Mouse (Mus musculus) yolk sac, embryonic 10.5 days (tissue): Measurements from ENCODE around the gene Sorl1.
A peak's percentile ranks its signal among the peaks of the same experiment; 100 is the strongest.

Experiments used
- DNase-seq: peaks from one replicate; pipeline ENCODE4 v3.0.0-alpha.2; 2017; ENCODE audit warnings: low spot score

Sorl1 gene

DNA sequence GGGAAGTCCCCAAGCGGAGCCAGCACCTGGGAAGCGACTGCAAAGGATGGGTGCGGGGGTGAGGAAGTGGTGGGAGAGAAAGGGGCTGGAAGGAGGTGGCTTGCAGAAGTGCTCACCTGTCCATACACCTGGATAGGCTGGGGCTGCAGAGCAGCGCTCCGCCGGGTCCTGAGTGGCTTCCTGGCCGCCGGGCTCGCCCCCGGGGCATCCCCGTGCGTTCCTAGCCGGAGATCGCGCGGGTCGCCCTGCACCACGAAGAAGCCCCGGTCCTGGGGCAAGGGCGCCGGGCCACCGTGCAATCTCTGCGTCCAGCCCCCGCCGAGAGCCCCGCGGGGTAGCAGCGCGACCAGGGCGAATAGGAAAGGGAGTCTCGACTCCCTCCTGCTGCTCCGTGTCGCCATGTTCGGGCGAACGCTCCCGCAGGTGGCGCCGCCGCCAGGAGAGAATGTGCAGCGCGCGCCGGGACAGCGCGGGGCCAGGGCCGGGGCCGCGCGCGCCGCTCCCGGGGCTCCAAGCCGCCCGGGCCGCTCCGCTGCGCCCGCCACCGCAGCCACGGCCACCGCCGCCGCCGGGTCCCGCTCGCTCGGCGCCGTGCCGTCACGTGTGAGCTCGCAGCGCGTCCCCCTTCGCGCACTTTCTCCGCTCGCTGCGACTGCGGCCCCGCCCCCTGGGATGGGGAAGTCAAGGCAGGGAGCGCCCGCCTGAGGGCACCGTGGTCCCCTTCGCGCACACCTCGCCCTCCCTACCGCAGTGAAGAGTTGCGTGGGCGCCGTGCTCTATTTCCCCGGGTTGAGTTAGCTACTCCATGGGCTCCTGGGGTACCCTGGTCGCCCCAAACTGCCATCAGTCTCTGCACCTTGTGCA is at the start of gene Sorl1:
Gene Sorl1, minus strand, starts transcription at position 585 of the 864 bp plus-strand sequence.
- DNase-seq, result peak; percentile 65

- no peak for DNase-seq
Observed at GRCm38 (mm10) chr9:42173781-42174180, 49.7 kb upstream of the Sorl1 start.

DNA sequence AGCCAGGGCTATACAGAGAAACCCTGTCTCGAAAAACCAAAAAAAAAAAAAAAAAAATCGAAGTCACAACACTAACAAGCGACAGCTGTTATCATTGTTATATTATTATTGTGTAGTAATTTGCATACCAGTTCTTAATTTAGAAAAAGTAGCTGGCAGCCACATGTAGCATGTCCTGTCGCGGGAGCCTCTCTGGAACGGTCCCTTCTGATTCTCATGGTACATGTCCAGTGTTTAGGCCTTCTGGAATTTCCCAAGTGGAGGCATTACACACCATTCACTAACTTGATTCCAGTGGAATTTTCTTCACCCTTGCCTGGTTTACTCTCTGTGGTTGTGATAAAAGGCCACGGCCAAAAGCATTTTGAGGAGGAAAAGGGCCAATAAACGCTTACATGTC is 45.4 kb upstream of the Sorl1 start:
- no peak for DNase-seq

DNA sequence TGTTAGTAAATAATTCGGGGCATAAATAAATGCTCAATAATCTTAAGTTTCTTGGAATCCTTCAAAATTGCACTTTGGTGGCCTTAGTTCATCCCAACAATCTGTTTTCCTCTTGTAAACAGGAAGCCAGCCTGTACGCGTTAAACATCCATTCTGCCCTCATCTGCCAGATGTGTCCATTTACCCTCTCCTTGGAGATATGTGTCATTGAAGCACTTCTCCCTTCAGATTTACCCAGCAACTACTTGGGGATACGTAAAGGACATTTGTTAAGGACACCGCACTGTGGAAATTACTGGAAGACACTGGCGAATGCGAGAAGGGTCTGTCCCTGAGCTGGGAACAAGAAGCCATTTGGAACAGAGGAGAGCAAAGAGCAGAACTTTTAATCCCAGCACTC is 44.9 kb upstream of the Sorl1 start:
- DNase-seq, result no peak

DNA sequence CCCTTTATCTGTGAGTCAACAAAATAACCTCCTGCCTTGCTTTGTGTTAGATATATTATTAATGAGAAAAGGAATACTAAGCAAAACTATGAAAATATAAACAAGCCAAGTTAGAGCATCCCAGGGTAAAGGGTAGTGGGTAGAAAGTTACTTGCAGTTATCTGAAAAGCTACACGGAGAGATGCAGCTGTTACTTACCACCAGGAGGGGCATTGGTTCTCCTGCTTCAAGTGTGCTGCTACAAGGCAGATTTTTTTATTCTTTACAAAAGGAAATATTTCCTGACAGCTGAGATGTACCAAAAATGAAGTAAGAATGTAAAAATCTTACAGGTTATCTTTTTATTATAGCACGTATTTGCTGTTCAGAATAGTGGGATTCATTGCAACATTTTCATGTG is 40.8 kb upstream of the Sorl1 start:
- no peak for DNase-seq

DNA sequence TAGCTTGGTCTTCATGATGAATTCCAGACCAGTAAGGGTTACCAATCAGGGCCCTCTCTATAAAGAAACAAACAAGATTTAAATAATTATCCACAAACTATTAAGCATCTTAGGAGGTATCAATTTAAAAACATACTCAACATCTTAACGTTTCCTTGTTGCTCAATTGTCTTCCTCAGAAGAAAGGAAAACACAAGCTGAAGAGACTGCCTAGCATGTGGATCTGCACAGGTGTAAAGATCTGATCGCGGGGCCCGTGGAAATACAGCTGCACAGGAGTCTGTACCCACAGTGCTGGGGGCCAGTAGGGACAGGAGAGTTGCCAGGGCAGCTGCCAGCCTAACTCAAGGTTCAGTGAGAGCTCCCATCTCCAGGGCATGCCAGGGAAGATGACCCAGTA is 38.9 kb upstream of the Sorl1 start:
- no peak for DNase-seq

GRCm38 (mm10) chr9:42159376-42159775 is 35.3 kb upstream of the Sorl1 start:
- no peak for DNase-seq

- DNase-seq, result no peak
Observed at GRCm38 (mm10) chr9:42158652-42159051, 34.6 kb upstream of the Sorl1 start.

DNA sequence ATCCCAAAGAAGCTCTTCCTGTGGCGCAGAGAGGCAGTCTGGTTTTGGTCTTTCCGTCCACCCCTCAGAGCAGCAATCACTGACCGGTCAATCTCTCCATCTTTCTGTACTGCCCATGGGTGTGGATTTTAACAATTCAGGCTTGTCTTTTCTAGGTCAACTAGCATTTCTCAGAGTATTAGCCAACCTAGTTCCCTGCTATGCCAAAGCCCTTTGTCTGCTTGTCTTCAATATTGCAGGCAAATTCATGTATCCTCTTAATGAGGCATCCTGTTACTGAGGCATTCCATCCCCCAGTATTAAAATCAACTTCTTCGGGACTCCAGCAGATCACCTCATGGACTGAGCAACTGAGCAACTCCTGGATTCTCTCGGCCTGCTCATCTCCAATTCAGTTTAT is 33.9 kb upstream of the Sorl1 start:
- no peak for DNase-seq

DNA sequence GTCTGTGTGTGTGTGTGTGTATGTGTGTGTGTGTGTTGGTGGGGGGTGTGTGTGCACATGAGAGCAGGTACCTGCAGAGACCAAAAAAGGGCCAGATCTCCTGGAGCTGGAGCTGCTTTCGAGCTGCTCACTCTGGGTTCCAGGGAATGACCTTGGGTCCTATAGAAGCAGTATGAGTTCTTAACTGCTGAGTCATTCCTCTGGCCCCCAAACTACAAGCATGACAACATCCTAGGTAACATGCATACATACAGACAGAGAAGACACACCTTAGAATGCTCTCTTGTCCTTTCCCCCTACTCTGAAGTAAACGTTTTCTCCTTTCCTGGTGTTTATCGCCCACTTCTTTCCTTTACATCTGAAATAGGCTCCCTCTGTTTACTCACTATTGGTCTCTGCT is 32.5 kb upstream of the Sorl1 start:
- DNase-seq, result no peak

DNA sequence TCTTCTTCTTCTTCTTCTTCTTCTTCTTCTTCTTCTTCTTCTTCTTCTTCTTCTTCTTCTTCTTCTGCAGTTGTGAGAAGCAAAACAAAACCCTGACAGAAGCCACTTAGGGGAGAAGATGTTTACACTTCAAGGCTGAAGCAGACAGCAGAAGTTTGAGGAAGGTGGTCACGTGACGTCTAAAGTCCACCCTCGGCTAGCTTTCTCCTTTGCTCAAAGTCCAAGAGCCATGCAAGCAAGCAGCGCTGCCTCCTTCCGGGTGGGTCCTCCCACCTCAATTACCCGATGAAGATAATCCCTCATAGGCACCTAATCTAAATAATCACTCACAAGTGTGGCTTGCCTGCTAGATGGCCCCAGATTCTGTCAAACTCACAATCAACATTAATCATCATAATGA is 30.6 kb upstream of the Sorl1 start:
- DNase-seq, result peak; percentile 71

GRCm38 (mm10) chr9:42148816-42149215 is 24.7 kb upstream of the Sorl1 start:
- no peak for DNase-seq

- DNase-seq, result no peak
Observed at GRCm38 (mm10) chr9:42148036-42148435, 23.9 kb upstream of the Sorl1 start.

GRCm38 (mm10) chr9:42146463-42146862 is 22.4 kb upstream of the Sorl1 start:
- no peak for DNase-seq

DNA sequence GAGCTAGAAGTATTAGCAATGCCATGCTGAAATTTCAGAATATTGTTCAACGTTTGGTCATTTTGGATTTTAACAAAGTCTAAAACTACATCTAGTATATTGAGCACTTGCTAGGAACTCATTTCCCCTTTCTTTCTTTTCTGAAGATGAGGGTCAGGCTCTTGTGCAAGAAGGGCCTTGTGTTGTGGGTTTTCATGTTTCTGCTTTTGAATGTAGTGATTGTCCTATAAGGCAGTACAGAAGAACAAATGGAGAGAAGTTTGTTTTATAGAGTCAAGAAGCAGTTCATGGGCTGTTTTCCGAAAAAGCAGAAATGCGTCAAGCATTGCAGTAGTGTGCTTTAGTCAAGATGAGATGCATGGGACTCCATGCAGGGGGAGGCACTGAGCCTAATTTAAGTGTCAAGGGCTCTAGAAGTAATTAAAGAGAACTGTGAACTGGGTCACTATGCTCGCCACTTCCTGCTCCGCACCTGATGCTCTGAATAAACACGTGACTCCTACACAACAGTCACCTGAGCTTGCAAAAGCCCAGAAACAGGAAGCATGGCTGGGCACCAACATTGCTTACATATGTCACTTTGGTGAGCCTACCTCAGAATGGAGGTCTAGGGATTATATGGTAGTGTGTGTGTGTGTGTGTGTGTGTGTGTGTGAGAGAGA is 17.6 kb upstream of the Sorl1 start:
- DNase-seq, result no peak

GRCm38 (mm10) chr9:42138248-42138858 is 14.3 kb upstream of the Sorl1 start:
- no peak for DNase-seq

DNA sequence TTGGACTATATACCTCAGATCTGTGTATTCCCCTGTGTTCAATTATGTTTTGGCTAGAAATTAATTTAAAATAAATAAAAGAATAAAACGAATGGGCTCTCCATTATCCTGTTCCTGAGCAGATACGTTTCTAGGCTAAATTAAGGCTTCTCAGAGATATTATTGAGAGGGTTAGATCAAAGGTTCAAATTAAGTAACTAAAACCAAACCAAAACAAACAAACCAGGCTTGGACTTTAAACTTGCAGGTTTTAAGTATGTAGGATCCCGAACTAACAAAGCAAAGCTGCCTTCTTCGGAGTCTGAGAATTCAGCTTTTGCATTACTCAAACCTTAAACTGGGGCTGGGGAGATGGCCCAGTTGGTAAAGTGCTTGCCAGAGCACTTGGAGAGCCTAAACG is 13.5 kb upstream of the Sorl1 start:
- DNase-seq, result no peak

GRCm38 (mm10) chr9:42130793-42131760 is 7.0 kb upstream of the Sorl1 start:
- DNase-seq, result no peak

- DNase-seq, result no peak
Observed at GRCm38 (mm10) chr9:42127983-42128382, 3.9 kb upstream of the Sorl1 start.

DNA sequence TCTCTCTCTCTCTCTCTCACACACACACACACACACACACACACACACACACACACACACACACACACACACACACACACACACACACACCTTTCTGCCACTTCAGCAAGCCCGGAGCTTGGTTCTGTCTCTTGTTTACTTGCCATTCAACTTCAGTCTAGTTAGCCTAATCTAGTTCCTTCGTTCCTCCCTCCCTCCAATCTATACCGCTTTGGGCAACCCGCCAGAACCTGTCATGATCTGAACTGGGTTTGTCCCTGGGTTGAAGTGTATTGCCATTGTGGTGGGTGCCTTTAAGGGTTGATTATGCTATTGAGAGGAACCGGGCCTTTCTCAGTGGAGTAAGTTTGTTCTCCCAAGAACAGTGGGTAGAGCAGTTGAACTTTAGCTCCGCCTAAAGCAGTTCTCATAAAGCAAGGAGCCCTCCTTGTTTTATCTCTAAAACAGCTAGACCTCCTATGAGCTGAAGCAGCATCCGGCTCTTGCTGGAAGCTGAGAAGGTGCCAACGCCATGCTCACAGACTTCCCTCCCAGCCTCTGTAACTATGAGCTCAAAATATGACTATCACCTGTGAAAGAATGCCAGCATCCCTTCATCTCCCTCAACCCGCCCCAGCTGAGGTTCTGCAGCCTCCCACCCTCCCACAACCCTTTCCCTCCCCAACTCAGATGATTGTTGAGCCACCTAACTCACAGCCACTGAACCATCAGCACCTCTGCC is 1.3 kb upstream of the Sorl1 start:
- DNase-seq, result no peak

GRCm38 (mm10) chr9:42123204-42123603 is 893 bp downstream of the Sorl1 start:
- no peak for DNase-seq
